Mouse (Mus musculus) CH12.LX (cell line): ENCODE results near the gene Mrpl9.

Experiments
- CTCF ChIP-seq, 2 experiments: IDR thresholded peaks in 1 of 2; conservative IDR thresholded peaks in 1 of 2; 2 replicates each; pipeline ENCODE4 v1.5.1; 2011 to 2012; ENCODE audit warnings: low read depth in 2 of 2, low read length in 2 of 2, improper control_type of control experiment in 1 of 2, inconsistent platforms in 1 of 2, mild to moderate bottlenecking in 1 of 2, moderate library complexity in 1 of 2
- EP300 ChIP-seq: IDR thresholded peaks from 2 replicates; pipeline ENCODE4 v1.6.1; 2011; ENCODE audit warnings: low read length, improper control_type of control experiment
- JUND ChIP-seq: conservative IDR thresholded peaks from 2 replicates; pipeline ENCODE4 v1.6.1; 2011; ENCODE audit warnings: low read depth, low read length, improper control_type of control experiment
- TCF12 ChIP-seq: IDR thresholded peaks from 2 replicates; pipeline ENCODE4 v1.6.1; 2014; ENCODE audit warnings: low read depth, mild to moderate bottlenecking, inconsistent platforms, low read length, improper control_type of control experiment

DNA sequence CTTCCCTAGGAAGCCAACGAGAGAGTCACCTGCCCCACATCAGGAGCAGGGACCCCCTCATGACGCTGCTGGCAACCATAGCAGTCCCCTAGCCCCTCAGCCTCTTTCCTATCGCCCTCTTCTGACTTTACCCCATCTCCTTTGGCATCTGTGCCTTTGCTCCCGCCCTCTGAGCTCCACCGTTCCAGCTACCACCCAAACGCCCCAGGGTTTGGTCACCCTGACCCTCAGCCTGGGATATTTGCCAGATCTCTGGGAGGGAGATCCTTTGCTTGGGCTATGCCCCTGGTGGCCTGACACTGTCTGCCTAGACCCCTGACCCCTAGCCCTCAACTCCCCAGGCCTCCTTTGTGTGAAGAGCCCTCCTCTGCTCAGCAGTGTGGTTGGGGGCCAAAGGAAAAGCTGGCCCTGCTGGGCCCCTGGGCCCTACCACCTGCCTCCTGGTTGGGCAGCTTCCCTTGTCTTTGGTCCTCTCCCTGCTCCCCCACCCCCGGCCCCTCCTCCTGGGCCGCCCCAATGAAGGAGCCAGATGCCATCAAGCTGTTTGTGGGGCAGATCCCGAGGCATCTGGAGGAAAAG, 35.6 kb downstream of the Mrpl9 start:
- TF ChIP-seq JUND (no peak), CTCF (conservative IDR thresholded peaks at IDR 0.05 in 1 of 2, IDR thresholded peaks at IDR 0.05 in 1 of 2; ENCODE audit: low read depth in 2 of 2, low read length in 2 of 2) (no peak), TCF12 (no peak), EP300 (no peak)
